Mouse (Mus musculus): ENCODE data around the gene Eva1b.

Gene Eva1b

GRCm38 (mm10) chr4:126120506-126120905 lies 27.0 kb upstream of the Eva1b start:
- DNase-seq = no peak

GRCm38 (mm10) chr4:126123309-126124040 lies 24.1 kb upstream of the Eva1b start:
- DNase-seq = peak; percentile 53

GRCm38 (mm10) chr4:126130502-126130901 lies 17.0 kb upstream of the Eva1b start:
- DNase-seq = peak; percentile 85

GRCm38 (mm10) chr4:126131290-126132121 lies 16.0 kb upstream of the Eva1b start:
- DNase-seq = peak; percentile 82

GRCm38 (mm10) chr4:126132636-126133264 lies 14.8 kb upstream of the Eva1b start:
- peak; percentile 56 for DNase-seq

GRCm38 (mm10) chr4:126134236-126134635 lies 13.3 kb upstream of the Eva1b start:
- DNase-seq = no peak

GRCm38 (mm10) chr4:126134639-126135038 lies 12.9 kb upstream of the Eva1b start:
- no peak for DNase-seq

GRCm38 (mm10) chr4:126137773-126138172 lies 9.8 kb upstream of the Eva1b start:
- no peak for DNase-seq

- DNase-seq = peak; percentile 60
These were observed 6.5 kb upstream of the Eva1b start for GRCm38 (mm10) chr4:126141021-126141420.

- peak; percentile 58 for DNase-seq
These were observed 2.1 kb upstream of the Eva1b start for GRCm38 (mm10) chr4:126145396-126145795.

GRCm38 (mm10) chr4:126146974-126147532 lies 491 bp upstream of the Eva1b start:
- DNase-seq = no peak

GRCm38 (mm10) chr4:126148161-126148961 lies 817 bp downstream of the Eva1b start:
- DNase-seq = peak; percentile 90

GRCm38 (mm10) chr4:126149041-126149676 lies 1.6 kb downstream of the Eva1b start:
- peak; percentile 48 for DNase-seq

GRCm38 (mm10) chr4:126149798-126150197 lies 2.3 kb downstream of the Eva1b start:
- DNase-seq = no peak

- DNase-seq = peak; percentile 96
These were observed 2.9 kb downstream of the Eva1b start for GRCm38 (mm10) chr4:126150297-126150948.

GRCm38 (mm10) chr4:126150949-126151320 lies 3.4 kb downstream of the Eva1b start:
- DNase-seq = no peak

- DNase-seq = no peak
These were observed 4.3 kb downstream of the Eva1b start for GRCm38 (mm10) chr4:126151701-126152440.

- no peak for DNase-seq
These were observed 5.3 kb downstream of the Eva1b start for GRCm38 (mm10) chr4:126152864-126153263.

GRCm38 (mm10) chr4:126155183-126155582 lies 7.6 kb downstream of the Eva1b start:
- peak; percentile 64 for DNase-seq

GRCm38 (mm10) chr4:126155869-126156268 lies 8.3 kb downstream of the Eva1b start:
- no peak for DNase-seq

- peak; percentile 46 for DNase-seq
These were observed 9.1 kb downstream of the Eva1b start for GRCm38 (mm10) chr4:126156617-126157016.
